Mouse (Mus musculus) hindbrain, embryonic 12.5 days (tissue): ENCODE measurements around the gene Tm6sf2. TPM values are rescaled to one million over a fixed set of nuclear protein-coding genes. Genes with fewer than 3 reads are reported as not detected.

ENCODE experiments used
- ATAC-seq: fragments of 200-750 bp; cut with Nextera tagmentation; 2 replicates; pipeline ENCODE4 v1.8.0; 2017; ENCODE audit warnings: moderate TSS enrichment; ENCODE audit not compliant: low FRiP score
- H3K27ac ChIP-seq: fragments of 300-500 bp; sonication (generic); 2 replicates; pipeline ENCODE4 v1.5.1; 2016; ENCODE audit warnings: mild to moderate bottlenecking
- H3K27me3 ChIP-seq: fragments of 300-500 bp; sonication (generic); 2 replicates; pipeline ENCODE4 v1.6.1; 2016; ENCODE audit warnings: mild to moderate bottlenecking
- H3K36me3 ChIP-seq: fragments of 300-500 bp; sonication (generic); 2 replicates; pipeline ENCODE4 v1.6.1; 2016; ENCODE audit warnings: mild to moderate bottlenecking
- H3K4me1 ChIP-seq: fragments of 300-500 bp; sonication (generic); 2 replicates; pipeline ENCODE4 v1.6.1; 2016
- H3K4me2 ChIP-seq: fragments of 300-500 bp; sonication (generic); replicated peaks from 2 replicates; pipeline ENCODE4 v1.6.1; 2016; ENCODE audit warnings: mild to moderate bottlenecking
- H3K4me3 ChIP-seq: fragments of 300-500 bp; sonication (generic); 2 replicates; pipeline ENCODE4 v1.5.1; 2016; ENCODE audit warnings: mild to moderate bottlenecking
- H3K9ac ChIP-seq: fragments of 300-500 bp; sonication (generic); 2 replicates; pipeline ENCODE4 v1.6.1; 2016; ENCODE audit warnings: mild to moderate bottlenecking, moderate library complexity
- H3K9me3 ChIP-seq: fragments of 300-500 bp; sonication (generic); replicated peaks from 2 replicates; pipeline ENCODE4 v1.6.1; 2016; ENCODE audit warnings: mild to moderate bottlenecking
- WGBS: fragments of 180-500 bp; shearing (Covaris S2); methylation state at CpG from one replicate; pipeline ENCODE4 v1.1.7; 2016; 5-methylcytosine and 5-hydroxymethylcytosine counted together
- polyA plus RNA-seq: library from polyadenylated mRNA; unstranded; fragments of >200 nt; fragmentation: Nextera tagmentation; extraction: Ambion mirVana; gene quantifications from 2 replicates; pipeline ENCODE4 v1.2.1, GENCODE M21; 2016

The Tm6sf2 gene
- polyA plus RNA-seq, 1 experiment from 2014 or later = 2.2 TPM

DNA sequence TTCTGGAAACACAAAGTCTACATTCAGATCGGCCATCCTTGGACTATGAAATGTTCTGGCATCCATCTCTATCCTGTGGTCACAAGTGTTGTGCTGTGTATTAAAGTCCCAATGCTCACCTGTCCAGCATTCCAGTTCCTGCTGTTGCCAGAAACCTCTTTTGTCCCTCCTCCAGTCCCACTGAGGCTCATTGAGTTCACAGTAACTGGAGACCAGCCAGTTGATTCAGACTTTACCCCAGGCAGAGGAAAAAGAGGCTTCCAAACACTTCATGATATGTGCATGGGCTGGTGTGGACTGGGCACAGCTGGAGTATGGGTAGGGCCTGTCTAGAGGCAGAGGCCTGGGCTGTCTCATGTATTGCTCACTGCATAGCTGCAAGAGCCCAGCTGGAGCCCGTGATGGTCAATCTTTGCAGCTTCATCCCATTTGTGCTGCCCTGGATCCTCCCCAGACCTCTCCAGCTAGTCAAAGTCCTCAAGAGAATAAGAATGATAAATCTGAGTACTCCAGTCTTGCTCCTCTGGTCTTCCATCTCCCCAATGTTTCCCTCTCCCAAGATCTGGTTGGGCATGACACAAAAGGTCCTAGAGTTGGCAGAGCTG is 786 bp upstream of the Tm6sf2 start:
- Histone ChIP-seq H3K4me1 (peaks cover 6% of the 10 kb centered on the region; the same call in 1 of the 2 replicates), H3K27me3 (no peaks in the 10 kb centered on the region), H3K4me2 (no peak overlapping the region), H3K9ac (no peak overlapping the region; the same call in 1 of the 2 replicates), H3K9me3 (no peaks in the 10 kb centered on the region), H3K27ac (no peak overlapping the region), H3K4me3 (no peak overlapping the region), H3K36me3 (peaks cover 53% of the 10 kb centered on the region)
- 86% methylated on average over 2 of the region's 2 CpGs for WGBS
- no peak for ATAC-seq

DNA sequence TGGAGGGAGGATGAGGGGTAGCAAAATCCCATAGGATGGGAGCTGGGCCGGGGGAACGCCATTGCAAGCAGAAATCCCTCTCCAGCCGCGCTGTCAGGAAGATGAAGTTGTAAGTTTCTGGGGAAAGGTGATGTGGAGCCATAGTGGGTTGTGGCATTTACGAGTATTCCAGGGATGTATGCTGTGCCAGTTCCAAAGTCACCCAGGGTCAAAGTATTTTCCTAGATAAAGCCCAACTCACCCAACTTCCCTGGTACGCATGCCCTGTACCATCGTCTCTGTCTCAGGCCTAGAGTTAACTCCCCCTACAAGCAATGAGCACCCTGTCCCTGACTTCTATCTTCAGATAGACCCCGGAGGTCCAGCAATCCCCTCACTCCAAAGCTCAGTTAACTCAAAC is 396 bp downstream of the Tm6sf2 start:
- WGBS = 71% methylated on average over 8 of the region's 8 CpGs
- peak overlapping the region; percentile 28 for H3K4me2 ChIP-seq
- H3K27ac ChIP-seq = no peak overlapping the region
- peaks cover 6% of the 10 kb centered on the region; the same call in 1 of the 2 replicates for H3K4me1 ChIP-seq
- H3K9me3 ChIP-seq = no peaks in the 10 kb centered on the region
- no peak overlapping the region for H3K9ac ChIP-seq
- H3K27me3 ChIP-seq = no peaks in the 10 kb centered on the region
- no peak overlapping the region for H3K4me3 ChIP-seq
- H3K36me3 ChIP-seq = peaks cover 41% of the 10 kb centered on the region
- no peak for ATAC-seq

DNA sequence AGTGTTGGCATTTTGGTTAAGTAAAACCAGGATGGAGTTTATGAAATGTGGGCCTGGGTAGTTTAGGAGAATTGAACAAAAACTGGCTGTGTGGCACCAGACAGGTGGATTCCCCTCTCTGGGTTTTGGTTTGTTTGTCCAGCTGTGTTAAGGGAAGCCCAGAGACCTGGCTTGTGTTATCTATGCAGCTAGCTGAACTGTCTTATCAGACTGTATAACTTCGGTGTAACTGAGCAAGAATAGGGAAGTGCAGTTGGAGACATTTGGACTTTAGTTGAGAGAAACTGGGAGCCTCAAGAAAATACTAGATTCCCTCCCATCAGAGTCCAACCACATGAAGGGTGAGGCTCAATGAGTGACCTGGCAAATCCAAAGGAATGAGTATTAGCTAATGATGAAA is 958 bp downstream of the Tm6sf2 start:
- no peak overlapping the region for H3K9ac ChIP-seq
- WGBS = 88% methylated on average over 1 of the region's 1 CpGs
- H3K4me3 ChIP-seq = no peak overlapping the region
- ATAC-seq = no peak
- H3K27ac ChIP-seq = no peak overlapping the region
- H3K4me1 ChIP-seq = peaks cover 6% of the 10 kb centered on the region; the same call in 1 of the 2 replicates
- no peak overlapping the region for H3K4me2 ChIP-seq
- H3K27me3 ChIP-seq = no peaks in the 10 kb centered on the region
- H3K36me3 ChIP-seq = peaks cover 36% of the 10 kb centered on the region
- H3K9me3 ChIP-seq = no peaks in the 10 kb centered on the region

GRCm38 (mm10) chr8:70081976-70082375 is 9.3 kb downstream of the Tm6sf2 start:
- Histone ChIP-seq H3K4me1 (peaks cover 24% of the 10 kb centered on the region), H3K9me3 (no peaks in the 10 kb centered on the region), H3K4me3 (no peak overlapping the region), H3K36me3 (no peaks in the 10 kb centered on the region), H3K4me2 (no peak overlapping the region), H3K27me3 (peaks cover 58% of the 10 kb centered on the region), H3K27ac (no peak overlapping the region), H3K9ac (no peak overlapping the region)
- 95% methylated on average over 2 of the region's 2 CpGs for WGBS
- ATAC-seq = no peak

- WGBS = 2% methylated on average over 26 of the region's 26 CpGs
- Histone ChIP-seq H3K9ac (peak within 1 kb of the TSS; percentile 53), H3K9me3 (no peaks in the 10 kb centered on the region), H3K36me3 (no peaks in the 10 kb centered on the region), H3K4me1 (peaks cover 32% of the 10 kb centered on the region), H3K27ac (no peak within 1 kb of the TSS), H3K27me3 (peaks cover 71% of the 10 kb centered on the region), H3K4me2 (peak within 1 kb of the TSS; percentile 74), H3K4me3 (peak within 1 kb of the TSS; percentile 41)
- no peak for ATAC-seq
Observed at GRCm38 (mm10) chr8:70083285-70083684, 10.6 kb downstream of the Tm6sf2 start, which contains the start of gene Hapln4. Hapln4 (plus strand) TSS chr8:70083457.

DNA sequence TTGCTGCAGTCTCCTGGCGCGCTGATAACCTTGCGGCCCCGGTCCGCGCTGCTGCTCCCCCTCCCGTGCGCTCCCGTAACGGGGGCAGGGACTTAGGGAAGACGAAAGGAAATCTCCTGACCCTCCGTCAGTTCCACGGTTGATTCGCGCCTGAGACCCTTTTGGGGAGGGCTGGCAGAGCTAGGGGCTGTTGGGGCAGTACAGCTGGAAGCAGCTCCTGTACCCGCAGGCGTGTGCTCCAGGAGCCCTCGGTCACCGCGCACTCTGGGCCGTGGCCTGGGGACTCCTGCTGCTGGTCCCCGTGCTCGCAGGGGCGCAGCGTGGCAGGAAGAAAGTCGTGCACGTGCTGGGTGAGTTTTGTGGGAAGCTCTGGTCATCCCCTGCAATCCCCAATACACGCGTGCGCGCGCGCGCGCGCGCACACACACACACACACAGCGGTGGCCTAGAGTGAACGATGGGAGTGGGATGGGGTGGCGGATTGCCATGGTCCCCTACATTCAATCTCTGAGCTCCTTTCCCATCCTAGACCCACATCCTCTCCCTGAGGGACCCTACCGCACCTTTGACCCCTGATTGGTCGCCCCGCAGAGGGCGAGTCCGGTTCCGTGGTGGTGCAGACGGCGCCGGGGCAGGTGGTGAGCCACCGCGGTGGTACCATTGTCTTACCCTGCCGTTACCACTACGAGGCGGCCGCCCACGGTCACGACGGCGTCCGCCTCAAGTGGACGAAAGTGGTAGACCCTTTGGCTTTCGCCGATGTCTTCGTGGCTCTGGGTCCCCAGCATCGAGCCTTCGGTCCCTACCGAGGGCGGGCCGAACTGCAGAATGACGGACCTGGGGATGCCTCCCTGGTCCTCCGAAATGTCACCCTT is 11.7 kb downstream of the Tm6sf2 start:
- peak; percentile 40; the same call in 1 of the 2 replicates for ATAC-seq
- no peaks in the 10 kb centered on the region for H3K9me3 ChIP-seq
- H3K4me3 ChIP-seq = peak overlapping the region; percentile 41
- H3K36me3 ChIP-seq = no peaks in the 10 kb centered on the region
- WGBS = 2% methylated on average over 70 of the region's 71 CpGs
- H3K27me3 ChIP-seq = peaks cover 83% of the 10 kb centered on the region
- H3K9ac ChIP-seq = peak overlapping the region; percentile 53
- H3K4me2 ChIP-seq = peak overlapping the region; percentile 74
- no peak overlapping the region for H3K27ac ChIP-seq
- H3K4me1 ChIP-seq = peaks cover 43% of the 10 kb centered on the region

- Histone ChIP-seq H3K36me3 (no peaks in the 10 kb centered on the region), H3K4me3 (no peak overlapping the region), H3K27me3 (peaks cover 98% of the 10 kb centered on the region), H3K9me3 (no peaks in the 10 kb centered on the region), H3K4me1 (peaks cover 52% of the 10 kb centered on the region), H3K4me2 (no peak overlapping the region), H3K9ac (no peak overlapping the region), H3K27ac (no peak overlapping the region)
- no peak for ATAC-seq
- 48% methylated on average over 1 of the region's 1 CpGs for WGBS
Observed at GRCm38 (mm10) chr8:70086151-70086550, 13.4 kb downstream of the Tm6sf2 start.

- Histone ChIP-seq H3K27me3 (peaks cover 88% of the 10 kb centered on the region), H3K4me2 (no peak overlapping the region), H3K27ac (no peak overlapping the region), H3K9me3 (no peaks in the 10 kb centered on the region), H3K4me3 (no peak overlapping the region), H3K4me1 (peaks cover 52% of the 10 kb centered on the region), H3K36me3 (no peaks in the 10 kb centered on the region), H3K9ac (no peak overlapping the region)
- ATAC-seq = no peak
- WGBS = 7% methylated on average over 7 of the region's 7 CpGs
Observed at GRCm38 (mm10) chr8:70087237-70087636, 14.5 kb downstream of the Tm6sf2 start.

DNA sequence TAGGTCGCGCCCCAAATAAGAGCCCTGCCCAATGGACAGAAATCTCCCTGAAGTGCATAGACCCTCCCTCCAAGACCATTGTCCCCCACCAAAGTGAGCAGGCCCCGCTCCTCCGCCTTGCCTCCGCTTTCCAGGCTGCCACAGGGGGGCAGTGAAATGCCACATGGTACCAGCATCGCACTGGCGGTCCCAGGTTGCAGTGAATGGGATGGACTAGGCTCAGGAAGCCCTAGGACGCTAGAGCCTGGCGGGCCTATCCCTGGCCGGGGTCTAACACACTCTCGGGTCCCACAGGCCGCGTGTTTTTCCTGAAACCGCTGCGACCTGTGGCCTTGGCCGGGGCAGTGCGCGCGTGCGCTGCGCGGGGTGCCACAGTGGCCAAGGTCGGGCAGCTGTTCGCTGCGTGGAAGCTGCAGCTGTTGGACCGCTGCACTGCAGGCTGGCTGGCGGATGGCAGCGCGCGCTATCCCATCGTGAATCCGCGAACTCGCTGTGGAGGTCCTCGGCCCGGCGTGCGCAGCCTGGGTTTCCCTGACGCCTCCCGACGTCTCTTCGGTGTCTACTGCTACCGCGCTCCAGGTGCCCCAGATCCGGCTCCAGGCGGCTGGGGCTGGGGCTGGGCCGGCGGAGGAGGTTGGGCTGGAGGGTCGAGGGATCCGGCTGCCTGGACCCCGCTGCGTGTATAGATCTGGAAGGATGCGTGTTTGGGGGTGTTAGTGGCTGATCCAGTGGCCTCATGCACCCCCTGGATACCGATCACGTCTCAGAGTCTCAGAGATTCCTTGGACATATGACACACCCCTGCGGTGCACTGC is 15.3 kb downstream of the Tm6sf2 start:
- Histone ChIP-seq H3K4me1 (peaks cover 51% of the 10 kb centered on the region), H3K36me3 (no peaks in the 10 kb centered on the region), H3K27me3 (peaks cover 80% of the 10 kb centered on the region), H3K9me3 (no peaks in the 10 kb centered on the region), H3K27ac (no peak overlapping the region), H3K9ac (peak overlapping the region; percentile 57), H3K4me2 (peak overlapping the region; percentile 85), H3K4me3 (peak overlapping the region; percentile 45)
- peak; percentile 69 for ATAC-seq
- WGBS = 3% methylated on average over 56 of the region's 56 CpGs

GRCm38 (mm10) chr8:70089296-70089960 is 16.7 kb downstream of the Tm6sf2 start:
- no peak overlapping the region for H3K9ac ChIP-seq
- ATAC-seq = peak; percentile 18; the same call in 1 of the 2 replicates

DNA sequence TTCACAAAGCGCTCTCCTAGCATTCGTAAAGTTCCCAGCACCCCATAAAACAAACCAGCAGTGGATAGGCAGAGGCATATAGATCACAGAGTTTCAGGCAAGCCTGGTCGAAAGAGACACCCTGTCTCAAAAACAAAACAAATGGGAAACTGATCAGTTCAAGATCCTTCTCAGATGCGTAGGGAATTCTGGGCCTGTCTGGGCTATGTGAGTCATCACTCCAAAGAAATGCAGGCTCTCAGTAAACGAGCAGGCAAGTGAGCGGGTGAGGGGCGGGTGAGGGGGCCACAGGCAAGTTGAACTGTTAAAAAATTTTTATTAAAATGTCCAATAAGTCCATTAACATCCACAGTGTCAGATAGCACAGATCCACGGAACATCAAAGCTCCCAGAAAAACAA is 20.1 kb downstream of the Tm6sf2 start:
- H3K9me3 ChIP-seq = no peaks in the 10 kb centered on the region
- no peak overlapping the region for H3K4me3 ChIP-seq
- no peak overlapping the region for H3K27ac ChIP-seq
- peaks cover 32% of the 10 kb centered on the region for H3K27me3 ChIP-seq
- ATAC-seq = no peak
- no peak overlapping the region for H3K9ac ChIP-seq
- H3K36me3 ChIP-seq = peaks cover 38% of the 10 kb centered on the region
- no peak overlapping the region for H3K4me2 ChIP-seq
- peaks cover 25% of the 10 kb centered on the region for H3K4me1 ChIP-seq
- WGBS = 67% methylated on average over 8 of the region's 8 CpGs

More at GRCm38 (mm10) chr8:70089296-70089960, 16.7 kb downstream of the Tm6sf2 start:
- H3K4me1 ChIP-seq = peaks cover 37% of the 10 kb centered on the region
- H3K9me3 ChIP-seq = no peaks in the 10 kb centered on the region
- peaks cover 66% of the 10 kb centered on the region for H3K27me3 ChIP-seq
- H3K27ac ChIP-seq = no peak overlapping the region
- peaks cover 7% of the 10 kb centered on the region for H3K36me3 ChIP-seq
- no peak overlapping the region for H3K4me3 ChIP-seq
- H3K4me2 ChIP-seq = no peak overlapping the region
- WGBS = 46% methylated on average over 9 of the region's 9 CpGs
